Mouse (Mus musculus) stomach, embryonic 15.5 days (tissue): ENCODE data around the gene Fam107b. TPM values are rescaled to one million over a fixed set of nuclear protein-coding genes. Genes with fewer than 3 reads are reported as not detected.

Experiments
- ATAC-seq: fragments of 200-750 bp; cut with Nextera tagmentation; 2 replicates; pipeline ENCODE4 v1.8.0; 2017; ENCODE audit warnings: low read depth, moderate number of reproducible peaks, moderate TSS enrichment; ENCODE audit not compliant: insufficient read depth, low FRiP score
- H3K27ac ChIP-seq: fragments of 300-500 bp; sonication (generic); 2 replicates; pipeline ENCODE4 v1.5.1; 2015; ENCODE audit warnings: mild to moderate bottlenecking, inconsistent platforms
- H3K27me3 ChIP-seq: fragments of 300-500 bp; sonication (generic); replicated peaks from 2 replicates; pipeline ENCODE4 v1.6.1; 2015; ENCODE audit warnings: inconsistent platforms
- H3K36me3 ChIP-seq: fragments of 300-500 bp; sonication (generic); 2 replicates; pipeline ENCODE4 v1.6.1; 2015; ENCODE audit warnings: inconsistent platforms
- H3K4me1 ChIP-seq: fragments of 300-500 bp; sonication (generic); 2 replicates; pipeline ENCODE4 v1.6.1; 2015; ENCODE audit warnings: inconsistent platforms
- H3K4me2 ChIP-seq: fragments of 300-500 bp; sonication (generic); 2 replicates; pipeline ENCODE4 v1.6.1; 2015; ENCODE audit warnings: mild to moderate bottlenecking, inconsistent platforms
- H3K4me3 ChIP-seq: fragments of 300-500 bp; sonication (generic); replicated peaks from 2 replicates; pipeline ENCODE4 v1.5.1; 2015; ENCODE audit warnings: inconsistent platforms
- H3K9ac ChIP-seq: fragments of 300-500 bp; sonication (generic); 2 replicates; pipeline ENCODE4 v1.6.1; 2015; ENCODE audit warnings: inconsistent platforms
- H3K9me3 ChIP-seq: fragments of 300-500 bp; sonication (generic); 2 replicates; pipeline ENCODE4 v1.6.1; 2016; ENCODE audit warnings: inconsistent platforms
- WGBS: fragments of 180-500 bp; shearing (Covaris S2); methylation state at CpG from one replicate; pipeline ENCODE4 v1.1.7; 2015; 5-methylcytosine and 5-hydroxymethylcytosine counted together
- polyA plus RNA-seq: library from polyadenylated mRNA; unstranded; fragments of >200 nt; fragmentation: Nextera tagmentation; extraction: Ambion mirVana; gene quantifications from 2 replicates; pipeline ENCODE4 v1.2.1, GENCODE M21; 2015

Fam107b gene
- polyA plus RNA-seq, 1 experiment from 2014 or later: 36.4 TPM

- Histone ChIP-seq H3K4me2 (no peak overlapping the region), H3K27me3 (no peaks in the 10 kb centered on the region), H3K27ac (no peak overlapping the region), H3K4me1 (no peaks in the 10 kb centered on the region), H3K4me3 (no peak overlapping the region), H3K9ac (no peak overlapping the region), H3K36me3 (no peaks in the 10 kb centered on the region), H3K9me3 (no peaks in the 10 kb centered on the region)
- WGBS: 87% methylated on average over 4 of the region's 4 CpGs
- ATAC-seq: no peak
Measured at GRCm38 (mm10) chr2:3645741-3646140, 75.5 kb downstream of the Fam107b start.

- no peaks in the 10 kb centered on the region for H3K36me3 ChIP-seq
- no peaks in the 10 kb centered on the region for H3K27me3 ChIP-seq
- no peaks in the 10 kb centered on the region for H3K9me3 ChIP-seq
- no peak overlapping the region for H3K9ac ChIP-seq
- ATAC-seq: no peak
- 45% methylated on average over 5 of the region's 5 CpGs for WGBS
- H3K4me3 ChIP-seq: no peak overlapping the region
- no peak overlapping the region for H3K4me2 ChIP-seq
- no peaks in the 10 kb centered on the region for H3K4me1 ChIP-seq
- H3K27ac ChIP-seq: no peak overlapping the region
Measured at GRCm38 (mm10) chr2:3649171-3649570, 78.9 kb downstream of the Fam107b start.

- H3K9ac ChIP-seq: no peak overlapping the region
- no peak overlapping the region for H3K4me2 ChIP-seq
- H3K4me3 ChIP-seq: no peak overlapping the region
- no peaks in the 10 kb centered on the region for H3K36me3 ChIP-seq
- ATAC-seq: no peak
- no peaks in the 10 kb centered on the region for H3K9me3 ChIP-seq
- no peak overlapping the region for H3K27ac ChIP-seq
- H3K4me1 ChIP-seq: no peaks in the 10 kb centered on the region
- H3K27me3 ChIP-seq: no peaks in the 10 kb centered on the region
Measured at GRCm38 (mm10) chr2:3654606-3655005, 84.3 kb downstream of the Fam107b start.

GRCm38 (mm10) chr2:3656091-3656490 is 85.8 kb downstream of the Fam107b start:
- 68% methylated on average over 3 of the region's 3 CpGs for WGBS
- Histone ChIP-seq H3K27me3 (no peaks in the 10 kb centered on the region), H3K4me1 (no peaks in the 10 kb centered on the region), H3K9ac (no peak overlapping the region), H3K9me3 (no peaks in the 10 kb centered on the region), H3K4me2 (no peak overlapping the region), H3K4me3 (no peak overlapping the region), H3K36me3 (no peaks in the 10 kb centered on the region), H3K27ac (no peak overlapping the region)
- no peak for ATAC-seq

GRCm38 (mm10) chr2:3656834-3657233 is 86.5 kb downstream of the Fam107b start:
- H3K4me3 ChIP-seq: no peak overlapping the region
- WGBS: 85% methylated on average over 6 of the region's 6 CpGs
- H3K9me3 ChIP-seq: no peaks in the 10 kb centered on the region
- H3K27me3 ChIP-seq: no peaks in the 10 kb centered on the region
- no peak for ATAC-seq
- H3K36me3 ChIP-seq: no peaks in the 10 kb centered on the region
- no peak overlapping the region for H3K9ac ChIP-seq
- no peak overlapping the region for H3K4me2 ChIP-seq
- no peak overlapping the region for H3K27ac ChIP-seq
- H3K4me1 ChIP-seq: no peaks in the 10 kb centered on the region

GRCm38 (mm10) chr2:3657376-3657775 is 87.1 kb downstream of the Fam107b start:
- 73% methylated on average over 5 of the region's 5 CpGs for WGBS

GRCm38 (mm10) chr2:3657811-3658730 is 87.8 kb downstream of the Fam107b start:
- no peak for ATAC-seq

More at GRCm38 (mm10) chr2:3657376-3657775, 87.1 kb downstream of the Fam107b start:
- H3K27me3 ChIP-seq: no peaks in the 10 kb centered on the region
- H3K4me2 ChIP-seq: no peak overlapping the region
- no peaks in the 10 kb centered on the region for H3K9me3 ChIP-seq
- no peak for ATAC-seq
- H3K9ac ChIP-seq: no peak overlapping the region
- H3K4me3 ChIP-seq: no peak overlapping the region
- no peaks in the 10 kb centered on the region for H3K36me3 ChIP-seq
- H3K4me1 ChIP-seq: no peaks in the 10 kb centered on the region
- no peak overlapping the region for H3K27ac ChIP-seq

GRCm38 (mm10) chr2:3658900-3659299 is 88.6 kb downstream of the Fam107b start:
- H3K9ac ChIP-seq: no peak overlapping the region
- ATAC-seq: no peak
- H3K4me2 ChIP-seq: no peak overlapping the region
- H3K27ac ChIP-seq: peak overlapping the region; percentile 48; the same call in 1 of the 2 replicates
- H3K4me3 ChIP-seq: no peak overlapping the region
- no peaks in the 10 kb centered on the region for H3K36me3 ChIP-seq
- no peaks in the 10 kb centered on the region for H3K9me3 ChIP-seq
- H3K27me3 ChIP-seq: no peaks in the 10 kb centered on the region
- H3K4me1 ChIP-seq: no peaks in the 10 kb centered on the region
- 35% methylated on average over 4 of the region's 4 CpGs for WGBS

More at GRCm38 (mm10) chr2:3657811-3658730, 87.8 kb downstream of the Fam107b start:
- H3K4me3 ChIP-seq: no peak overlapping the region
- no peaks in the 10 kb centered on the region for H3K27me3 ChIP-seq
- H3K9ac ChIP-seq: no peak overlapping the region
- WGBS: 52% methylated on average over 11 of the region's 11 CpGs
- H3K4me1 ChIP-seq: no peaks in the 10 kb centered on the region
- no peak overlapping the region for H3K4me2 ChIP-seq
- H3K36me3 ChIP-seq: no peaks in the 10 kb centered on the region
- H3K9me3 ChIP-seq: no peaks in the 10 kb centered on the region
- peak overlapping the region; percentile 48; the same call in 1 of the 2 replicates for H3K27ac ChIP-seq

- H3K27ac ChIP-seq: no peak overlapping the region; the same call in 1 of the 2 replicates
- 42% methylated on average over 5 of the region's 5 CpGs for WGBS
- no peak overlapping the region for H3K4me2 ChIP-seq
- H3K27me3 ChIP-seq: no peaks in the 10 kb centered on the region
- peak; percentile 44; the same call in 1 of the 2 replicates for ATAC-seq
- no peaks in the 10 kb centered on the region for H3K36me3 ChIP-seq
- H3K4me3 ChIP-seq: no peak overlapping the region
- no peaks in the 10 kb centered on the region for H3K9me3 ChIP-seq
- H3K9ac ChIP-seq: no peak overlapping the region
- H3K4me1 ChIP-seq: no peaks in the 10 kb centered on the region
Measured at GRCm38 (mm10) chr2:3659300-3659910, 89.1 kb downstream of the Fam107b start.

GRCm38 (mm10) chr2:3664086-3664485 is 93.8 kb downstream of the Fam107b start:
- no peaks in the 10 kb centered on the region for H3K4me1 ChIP-seq
- 66% methylated on average over 6 of the region's 6 CpGs for WGBS
- ATAC-seq: no peak

GRCm38 (mm10) chr2:3668682-3669081 is 98.4 kb downstream of the Fam107b start:
- H3K4me1 ChIP-seq: no peaks in the 10 kb centered on the region
- H3K36me3 ChIP-seq: no peaks in the 10 kb centered on the region
- no peaks in the 10 kb centered on the region for H3K9me3 ChIP-seq
- H3K9ac ChIP-seq: no peak overlapping the region
- no peak overlapping the region for H3K4me3 ChIP-seq
- ATAC-seq: no peak
- H3K27ac ChIP-seq: no peak overlapping the region
- no peaks in the 10 kb centered on the region for H3K27me3 ChIP-seq
- no peak overlapping the region for H3K4me2 ChIP-seq
- 72% methylated on average over 3 of the region's 3 CpGs for WGBS

More at GRCm38 (mm10) chr2:3664086-3664485, 93.8 kb downstream of the Fam107b start:
- no peaks in the 10 kb centered on the region for H3K9me3 ChIP-seq
- no peak overlapping the region for H3K9ac ChIP-seq
- no peaks in the 10 kb centered on the region for H3K36me3 ChIP-seq
- no peak overlapping the region for H3K27ac ChIP-seq
- no peak overlapping the region for H3K4me3 ChIP-seq
- H3K27me3 ChIP-seq: no peaks in the 10 kb centered on the region
- H3K4me2 ChIP-seq: no peak overlapping the region

GRCm38 (mm10) chr2:3669646-3670045 is 99.4 kb downstream of the Fam107b start:
- no peak for ATAC-seq
- H3K4me2 ChIP-seq: no peak overlapping the region
- no peaks in the 10 kb centered on the region for H3K9me3 ChIP-seq
- no peaks in the 10 kb centered on the region for H3K27me3 ChIP-seq
- H3K27ac ChIP-seq: no peak overlapping the region
- 57% methylated on average over 2 of the region's 2 CpGs for WGBS
- no peak overlapping the region for H3K9ac ChIP-seq
- no peak overlapping the region for H3K4me3 ChIP-seq
- H3K4me1 ChIP-seq: no peaks in the 10 kb centered on the region
- no peaks in the 10 kb centered on the region for H3K36me3 ChIP-seq
